Mouse (Mus musculus) spleen, postnatal 4 days (tissue): Measurements from ENCODE around the gene Adgrb3.
"Not testable (repeated sequence)": the region's sequence is repeated elsewhere in the genome, so short reads cannot be mapped to it uniquely, and the experiment has no call there.

Experiments
- DNase-seq, 2 experiments: peaks; one replicate each; pipeline ENCODE4 v3.0.0; 2022; ENCODE audit warnings: low spot score in 2 of 2

Adgrb3 gene

DNA sequence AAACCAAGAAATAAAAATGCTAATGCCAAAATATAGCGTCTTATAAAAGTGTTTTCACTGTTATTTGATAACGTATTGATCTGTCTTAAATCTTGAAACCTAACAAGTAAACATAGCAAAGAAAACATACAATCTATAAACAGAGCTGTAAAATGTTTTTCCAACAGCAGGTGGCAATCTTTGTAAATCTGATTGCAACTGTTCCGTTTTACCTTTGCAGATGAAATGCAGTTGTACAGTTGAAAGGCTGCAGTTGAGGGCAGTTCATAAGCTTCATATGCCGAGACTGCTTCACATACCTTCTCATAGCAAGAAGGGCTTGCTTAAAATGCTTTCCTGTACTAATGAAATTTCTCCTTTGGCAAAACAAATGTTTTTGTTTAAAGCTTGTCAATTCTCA lies 302.5 kb downstream of the Adgrb3 start:
- DNase-seq: no peak

DNA sequence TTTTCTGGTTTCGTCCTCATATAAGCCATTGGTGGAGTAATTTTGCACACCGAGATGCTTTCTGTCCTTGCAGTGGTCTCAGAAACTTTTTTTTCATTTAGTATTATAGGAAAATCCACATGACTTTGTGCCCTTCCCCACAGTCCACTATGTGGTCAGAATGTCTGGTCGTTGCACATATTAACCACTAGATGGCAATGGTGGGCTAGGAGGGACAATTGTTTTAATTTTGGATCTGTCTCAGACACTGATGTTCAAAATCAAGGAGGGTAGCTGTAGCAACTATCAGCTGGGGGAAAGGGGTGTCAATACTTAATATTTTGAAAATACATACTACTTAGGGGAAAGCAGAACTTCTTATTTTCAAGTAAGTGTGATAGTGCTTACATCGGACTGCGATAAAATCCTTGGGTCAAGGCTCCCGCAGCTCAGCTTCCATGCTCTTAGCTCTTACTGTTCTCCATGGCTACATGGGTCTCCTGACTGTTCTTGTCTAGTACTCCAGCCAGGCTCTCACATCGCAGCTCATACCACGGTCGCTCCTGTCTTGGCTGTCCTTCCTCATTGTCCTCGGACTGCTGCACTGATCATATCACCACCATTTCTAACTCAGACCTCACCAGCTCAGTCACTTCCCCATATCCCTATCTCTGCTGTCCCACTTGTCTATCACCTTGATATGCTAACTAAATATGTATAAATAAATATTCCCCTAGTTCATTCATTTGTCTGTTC lies 319.0 kb downstream of the Adgrb3 start:
- DNase-seq: no peak

DNA sequence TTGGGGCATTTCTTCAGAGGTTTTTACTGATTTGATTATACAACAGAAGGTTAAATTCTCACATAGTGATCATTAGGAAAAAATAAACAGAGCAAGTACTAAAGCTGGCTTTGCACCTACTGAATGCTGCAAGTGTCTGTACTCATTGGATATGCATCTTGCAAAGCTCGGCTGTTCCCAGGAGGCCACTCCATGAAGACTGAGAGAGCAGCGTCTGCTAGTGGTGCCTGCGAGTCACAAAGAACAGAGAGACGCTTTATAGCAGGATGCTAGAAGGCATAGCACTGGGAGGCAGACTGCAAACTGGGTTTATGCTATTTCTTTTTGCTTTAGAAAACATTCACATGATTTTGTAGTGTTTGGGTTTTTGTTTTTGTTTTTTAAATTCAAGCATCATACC lies 325.2 kb downstream of the Adgrb3 start:
- DNase-seq: no peak

DNA sequence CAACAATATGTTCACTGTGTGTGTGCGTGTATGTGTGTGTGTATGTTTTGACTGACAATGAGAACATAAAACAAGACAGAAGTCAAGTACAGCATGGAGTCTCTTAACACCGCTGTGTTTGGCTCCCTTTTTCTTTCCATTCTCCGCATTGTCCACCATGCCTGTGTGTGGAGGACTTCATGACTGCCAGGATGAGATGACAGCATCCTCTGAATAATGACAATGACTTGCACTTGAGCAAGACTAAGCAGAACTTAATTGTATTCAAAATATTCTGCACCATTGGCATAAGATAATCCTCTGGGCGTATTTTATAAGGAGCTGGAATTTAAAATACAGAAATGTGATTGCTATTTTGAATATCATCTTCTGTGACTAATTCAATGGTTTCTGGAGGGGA lies 326.0 kb downstream of the Adgrb3 start:
- no peak for DNase-seq

DNA sequence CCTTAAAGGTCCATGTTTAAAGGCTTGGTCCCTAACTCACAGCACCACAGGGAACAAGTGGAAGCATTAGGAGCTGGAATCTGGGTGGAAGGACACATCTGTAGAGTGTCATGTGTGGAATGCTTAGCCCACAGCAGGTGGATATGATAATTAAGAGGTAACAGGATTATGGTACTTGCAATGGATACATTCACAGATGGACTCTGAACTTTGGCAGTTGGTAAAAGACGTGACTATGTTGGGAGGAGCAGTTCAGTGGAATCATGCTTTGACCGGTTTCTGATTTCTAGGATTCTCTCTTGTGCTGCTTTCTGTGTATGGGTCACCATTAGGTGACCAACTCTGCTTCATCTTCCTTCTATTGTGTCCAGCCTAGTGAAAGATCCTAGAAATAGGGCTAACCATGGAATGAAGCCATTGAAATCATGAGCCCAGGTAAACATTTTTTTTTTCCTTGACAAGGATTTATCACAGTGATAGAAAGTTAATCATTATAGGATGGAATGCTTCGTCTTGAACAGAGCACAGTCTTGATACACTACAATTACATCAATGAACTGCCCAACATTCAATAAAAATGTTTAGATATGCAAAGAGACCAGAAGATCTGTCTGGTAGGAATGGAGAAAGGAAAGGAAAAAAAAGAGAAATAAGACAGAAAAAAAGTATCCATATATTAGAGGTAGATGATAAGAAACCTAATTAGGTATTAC lies 334.1 kb downstream of the Adgrb3 start:
- no peak for DNase-seq

DNA sequence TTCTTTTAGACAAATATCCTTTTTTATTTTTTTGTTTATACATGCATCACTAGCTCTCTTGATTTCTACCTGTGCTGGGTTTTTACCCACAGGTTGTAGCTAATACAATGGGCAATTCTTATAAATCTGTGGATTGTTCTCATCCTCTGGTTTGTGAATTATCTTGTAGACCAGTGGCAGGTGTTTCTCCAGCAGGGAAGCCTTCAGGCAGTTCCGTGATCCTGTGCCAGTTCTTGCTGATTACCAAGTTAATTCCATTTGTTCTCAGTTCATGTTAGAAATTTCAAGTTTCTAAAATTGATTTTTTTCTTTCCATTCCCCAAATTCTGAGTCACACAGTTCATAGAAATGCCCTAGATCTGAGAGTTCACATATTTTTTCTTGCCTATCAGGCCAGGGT lies 338.0 kb downstream of the Adgrb3 start:
- no peak for DNase-seq

DNA sequence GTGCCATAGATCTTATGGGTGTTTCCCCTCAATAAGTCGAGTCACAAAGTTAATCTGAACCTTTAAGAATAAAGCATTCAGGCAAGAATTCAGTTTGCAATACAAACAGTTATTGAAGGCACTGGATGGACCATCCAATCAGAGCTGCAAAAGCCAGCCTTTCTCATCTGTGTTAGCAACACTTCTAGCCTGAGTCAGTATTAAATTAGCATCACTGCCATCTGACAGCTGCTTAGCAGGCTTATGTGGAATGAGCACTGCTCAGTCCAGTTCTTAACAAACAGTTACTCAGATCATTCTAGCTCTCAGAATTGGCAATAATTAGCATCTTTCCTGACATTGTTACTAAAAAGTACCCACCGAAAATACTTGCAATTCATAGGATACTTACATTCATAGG lies 339.3 kb downstream of the Adgrb3 start:
- no peak for DNase-seq

DNA sequence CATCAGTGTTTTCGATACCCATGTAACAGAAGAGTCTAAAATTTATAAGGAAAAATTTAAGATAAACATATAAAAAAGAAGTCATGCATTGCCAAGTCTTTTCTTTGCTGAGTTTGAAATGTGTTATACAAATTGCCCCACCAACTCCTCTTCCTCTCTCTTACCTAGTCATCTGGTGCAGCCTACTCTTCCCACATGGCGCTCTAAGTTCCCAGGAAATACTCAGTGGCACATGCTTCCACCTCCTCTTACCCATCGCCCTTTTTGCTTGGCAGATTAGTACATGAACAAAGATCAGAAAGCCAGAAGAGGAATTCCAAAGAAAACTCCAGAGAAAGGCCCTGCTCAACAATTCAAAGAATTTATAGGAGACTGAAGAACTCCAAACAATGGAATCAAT lies 353.8 kb downstream of the Adgrb3 start:
- no peak for DNase-seq

DNA sequence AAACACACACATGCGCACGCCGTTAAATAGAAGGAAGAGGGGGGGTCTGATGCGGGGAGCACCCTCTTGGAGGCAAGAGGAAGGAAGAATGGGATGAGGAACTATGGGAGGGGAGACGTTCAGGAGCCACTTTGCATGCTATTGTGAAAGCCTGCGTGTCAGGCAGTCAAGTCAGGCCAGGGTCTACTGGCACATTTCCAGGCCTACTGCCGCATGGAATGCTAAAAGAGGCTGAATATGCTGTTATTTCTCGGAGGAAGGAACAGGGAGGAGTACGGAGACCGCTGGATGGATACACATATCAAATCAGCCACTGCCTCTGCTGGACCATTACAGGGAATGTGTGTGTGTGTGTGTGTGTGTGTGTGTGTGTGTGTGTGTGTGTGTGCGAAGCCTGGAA lies 355.0 kb downstream of the Adgrb3 start:
- no peak for DNase-seq

DNA sequence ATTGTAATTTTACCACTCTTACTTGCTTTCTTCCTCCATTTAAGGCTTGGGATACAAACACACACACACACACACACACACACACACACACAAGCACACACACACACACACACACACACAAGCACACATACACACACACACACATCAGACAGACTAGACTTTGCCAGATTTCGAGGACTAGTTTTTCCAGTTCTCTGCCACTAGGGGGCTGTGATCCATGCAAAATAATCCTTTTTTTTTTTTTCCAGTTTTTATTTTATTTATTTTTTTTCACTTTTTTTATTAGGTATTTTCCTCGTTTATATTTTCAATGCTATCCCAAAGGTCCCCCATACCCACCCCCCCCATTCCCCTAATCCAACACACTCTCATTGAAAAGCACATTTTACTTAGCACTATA lies 357.9 kb downstream of the Adgrb3 start:
- not testable (repeated sequence) for DNase-seq

DNA sequence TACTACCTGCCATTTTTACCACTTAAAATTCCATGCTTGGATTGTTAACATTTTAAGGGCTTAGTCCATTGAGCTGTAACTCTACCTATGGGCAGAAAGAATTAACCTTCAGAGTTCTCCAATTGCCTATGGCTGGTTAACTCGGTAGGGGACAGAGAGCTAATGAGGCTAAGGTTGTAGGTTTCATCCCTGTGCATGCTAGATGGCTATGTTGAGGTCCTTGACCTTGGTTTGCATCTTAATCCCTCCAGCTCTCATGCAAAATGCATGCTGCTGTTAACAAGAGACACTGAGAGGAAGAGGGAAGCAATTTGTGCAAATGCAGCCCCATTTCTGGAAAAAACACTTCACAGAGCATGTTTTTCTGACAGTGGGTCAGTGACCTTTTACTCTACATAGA lies 366.9 kb downstream of the Adgrb3 start:
- DNase-seq: no peak

DNA sequence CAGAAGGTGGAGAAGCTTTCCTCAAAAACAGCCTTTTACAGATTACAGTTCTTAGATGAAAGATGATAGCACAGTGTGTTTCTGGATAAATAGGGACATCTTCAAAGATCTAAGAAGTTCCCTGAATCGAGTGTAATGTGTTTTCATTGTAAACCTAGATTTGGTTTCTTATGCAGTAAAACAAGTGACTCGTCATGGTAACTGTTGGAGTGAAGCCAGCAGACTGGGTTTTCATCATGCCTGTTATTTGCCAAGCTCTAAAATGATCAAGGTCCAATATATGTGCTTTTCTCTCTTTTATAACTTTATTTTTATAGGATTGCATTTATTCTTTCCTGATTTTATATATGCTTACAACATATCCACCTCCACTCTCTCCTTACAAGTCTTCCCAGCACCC lies 394.0 kb downstream of the Adgrb3 start:
- no peak for DNase-seq

DNA sequence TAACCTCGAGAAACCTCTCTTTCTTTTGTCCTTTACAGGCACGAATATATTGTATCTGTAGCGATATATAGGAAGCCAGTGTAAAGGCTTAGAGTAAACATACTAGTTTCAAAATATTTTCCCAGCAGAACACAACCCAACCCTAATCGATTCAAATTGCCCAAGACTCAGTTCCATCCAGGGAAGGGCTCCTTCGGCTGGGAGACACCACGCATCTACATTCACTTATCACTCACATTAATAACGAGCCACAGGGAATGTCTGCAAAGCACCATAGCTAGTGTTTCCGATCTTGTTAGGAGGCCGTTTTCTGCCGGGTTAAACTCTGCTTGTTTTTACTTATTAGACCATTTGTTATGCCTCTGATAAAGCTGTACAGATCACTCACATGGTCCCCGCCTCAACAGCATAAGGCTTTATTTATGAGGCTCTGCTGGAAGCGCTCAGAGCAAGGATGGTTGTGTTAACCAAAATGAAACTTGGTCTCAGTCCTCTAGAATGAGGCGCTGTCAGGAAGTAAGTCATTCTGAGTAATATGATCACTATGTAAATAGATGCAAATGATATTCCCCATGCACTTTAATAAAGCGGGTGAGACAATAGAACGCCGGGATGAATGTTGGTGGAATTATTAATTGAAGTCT lies 399.2 kb downstream of the Adgrb3 start:
- DNase-seq: no peak

DNA sequence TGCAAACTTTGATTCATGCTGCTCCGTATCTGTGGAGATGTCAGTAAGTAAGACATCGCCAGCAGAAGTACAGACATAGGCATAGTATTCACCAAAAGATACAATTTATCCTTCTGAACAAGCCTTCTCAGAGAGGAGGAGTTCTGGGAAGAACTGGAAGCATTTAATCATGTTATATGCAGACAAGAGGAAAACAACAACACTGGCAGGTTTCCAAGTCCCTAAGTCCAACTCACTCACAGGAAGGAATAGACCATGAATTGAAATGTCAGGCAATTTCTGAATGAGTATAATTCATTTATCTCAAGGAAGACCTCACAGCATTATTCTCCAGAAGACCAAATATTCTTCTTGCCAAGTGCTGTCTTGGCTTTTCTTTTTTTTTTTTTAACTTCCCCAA lies 408.8 kb downstream of the Adgrb3 start:
- DNase-seq: no peak

DNA sequence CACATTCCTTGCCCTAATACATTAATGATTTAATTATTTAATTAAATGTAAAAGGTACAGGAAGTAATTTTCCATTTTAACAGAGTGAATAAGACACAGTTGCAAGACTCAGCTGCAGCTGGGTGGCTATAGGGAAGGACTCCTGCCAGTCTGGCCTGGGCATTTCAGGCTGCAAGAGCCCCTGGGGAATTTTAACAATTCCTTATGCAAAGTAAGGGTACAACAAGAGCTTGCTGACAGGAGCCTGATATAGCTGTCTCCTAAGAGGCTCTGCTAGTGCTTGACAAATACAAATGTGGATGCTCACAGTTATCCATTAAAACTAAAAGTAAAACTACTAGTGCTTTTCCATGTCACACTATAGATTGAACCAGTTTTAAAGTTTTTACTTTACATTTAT lies 410.1 kb downstream of the Adgrb3 start:
- DNase-seq: no peak

DNA sequence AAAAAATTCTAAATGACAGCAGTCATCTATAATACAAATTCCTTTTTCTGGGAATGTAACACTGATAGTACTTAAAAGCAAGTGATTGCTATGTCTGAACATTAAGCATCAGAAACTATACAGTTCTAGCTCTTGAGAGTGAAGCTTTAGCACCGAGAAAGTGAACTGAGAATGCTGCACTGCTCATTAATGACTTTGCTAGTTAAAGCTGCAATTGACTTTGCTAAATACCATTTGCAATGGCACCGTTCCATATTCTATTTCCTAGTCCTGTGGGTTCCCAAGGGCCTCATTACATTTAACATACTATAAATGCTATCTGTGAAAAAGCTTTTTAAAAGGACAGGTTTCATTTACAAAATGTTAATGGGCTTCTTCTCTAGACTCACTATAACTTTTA lies 414.4 kb downstream of the Adgrb3 start:
- DNase-seq: no peak

DNA sequence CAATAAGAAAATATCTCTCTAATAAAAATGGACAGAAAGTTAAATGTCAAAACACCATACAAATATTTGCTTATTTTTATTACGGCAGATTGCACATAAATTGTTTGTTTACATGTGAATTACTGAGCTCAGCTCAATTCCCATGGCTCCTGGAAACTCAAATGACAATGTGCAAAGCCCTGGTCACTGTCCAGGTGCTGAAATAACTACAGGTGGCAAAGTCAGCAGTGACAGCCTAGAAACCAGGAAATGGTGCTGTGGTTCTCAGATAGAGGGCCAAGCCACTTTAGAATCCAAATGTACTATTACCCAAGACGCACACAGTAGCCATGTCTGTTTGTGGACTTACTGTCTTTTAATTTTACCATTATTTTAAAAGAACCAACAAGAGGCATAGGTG lies 465.3 kb downstream of the Adgrb3 start:
- DNase-seq: no peak

DNA sequence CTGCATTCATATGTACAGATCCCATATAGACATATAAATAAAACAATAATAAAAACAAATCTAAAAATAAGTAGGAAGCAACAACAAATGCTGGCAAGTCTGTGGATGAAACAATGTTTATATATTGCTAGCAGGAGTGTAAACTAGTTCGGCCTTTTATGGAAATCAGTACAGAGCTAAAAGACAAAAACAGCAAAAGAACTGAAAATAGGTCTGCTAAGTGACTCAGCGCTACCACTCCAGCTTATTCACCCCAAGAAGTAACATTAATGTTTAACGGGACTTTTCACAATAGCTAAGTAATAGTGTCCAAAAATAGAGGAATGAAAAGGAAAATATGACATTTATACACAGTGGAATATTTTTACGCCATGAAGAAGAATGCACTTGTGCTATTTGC lies 471.0 kb downstream of the Adgrb3 start:
- no peak for DNase-seq

DNA sequence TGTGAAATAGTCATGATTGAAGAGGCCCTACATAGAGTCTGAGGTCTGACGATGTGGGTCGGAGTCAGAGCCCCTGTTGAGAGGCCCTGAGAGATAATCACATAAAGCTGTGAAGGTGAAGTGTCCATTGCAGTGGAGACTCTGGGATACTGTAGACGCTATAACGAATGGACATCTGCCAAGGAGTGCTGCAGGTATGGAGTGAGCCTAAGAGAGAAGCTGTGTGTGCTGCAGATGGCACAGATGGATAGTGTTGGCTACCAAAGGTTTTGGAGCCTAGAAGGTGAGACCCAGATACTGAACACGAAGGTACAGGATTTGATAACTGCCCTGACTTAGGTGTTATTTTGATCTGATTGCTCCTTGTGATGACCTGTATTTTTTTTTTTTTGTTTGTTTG lies 474.0 kb downstream of the Adgrb3 start:
- no peak for DNase-seq

DNA sequence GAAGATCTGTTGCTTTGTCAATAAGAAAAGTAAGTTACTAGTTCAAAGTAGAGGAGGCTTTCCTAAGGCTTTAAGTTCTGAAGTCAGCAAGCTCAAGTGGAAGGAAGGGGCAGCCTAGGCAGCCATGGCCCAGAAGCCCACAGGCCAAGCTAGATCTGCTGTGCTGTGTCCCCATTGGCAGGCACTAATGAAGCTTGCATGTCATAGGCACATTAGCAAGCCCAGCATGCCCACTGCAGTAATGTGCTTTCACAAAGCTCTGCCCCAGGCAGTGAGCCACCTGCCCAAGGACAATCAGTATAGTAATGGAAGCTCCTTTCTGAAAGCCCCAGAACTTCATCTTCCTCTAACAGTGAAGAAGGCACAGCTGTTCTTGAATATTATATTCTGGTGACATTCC lies 484.6 kb downstream of the Adgrb3 start:
- DNase-seq: no peak

DNA sequence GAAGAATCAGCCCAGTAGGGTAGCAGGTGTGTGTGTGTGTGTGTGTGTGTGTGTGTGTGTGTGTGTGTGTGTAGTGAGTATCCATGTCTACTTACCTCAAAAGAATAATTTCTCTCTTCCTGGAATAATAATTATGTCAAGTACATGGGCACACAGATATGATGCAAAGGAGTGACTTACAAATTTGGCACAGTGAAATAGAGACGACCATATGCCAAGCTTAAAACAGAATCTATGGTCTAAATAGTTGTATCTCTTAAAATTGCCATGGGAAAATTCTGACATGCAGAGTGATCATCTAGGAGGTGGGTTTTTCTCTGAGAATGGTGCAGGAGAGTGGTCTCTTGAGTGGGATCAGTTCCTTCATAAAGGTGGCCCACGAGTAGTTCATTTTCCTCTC lies 504.1 kb downstream of the Adgrb3 start:
- no peak for DNase-seq

DNA sequence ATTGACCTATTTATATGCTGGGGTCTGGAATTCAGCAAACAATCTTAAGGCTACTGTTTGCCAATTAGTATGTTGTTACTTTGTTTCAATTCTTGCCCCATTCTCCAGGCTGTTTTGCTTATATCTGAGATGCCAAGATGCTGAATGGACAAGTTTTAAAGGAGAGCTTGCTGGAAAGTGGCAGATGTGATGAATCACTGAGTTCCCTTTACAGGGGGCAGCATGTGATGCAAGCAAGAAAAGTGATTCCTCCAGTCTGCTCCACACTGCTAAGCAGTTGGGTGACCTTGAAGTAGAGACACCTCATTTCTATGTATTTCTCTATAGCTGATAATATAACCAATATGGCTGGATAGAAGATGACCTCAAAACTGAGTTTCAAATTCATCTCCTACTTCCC lies 512.4 kb downstream of the Adgrb3 start:
- DNase-seq: no peak

DNA sequence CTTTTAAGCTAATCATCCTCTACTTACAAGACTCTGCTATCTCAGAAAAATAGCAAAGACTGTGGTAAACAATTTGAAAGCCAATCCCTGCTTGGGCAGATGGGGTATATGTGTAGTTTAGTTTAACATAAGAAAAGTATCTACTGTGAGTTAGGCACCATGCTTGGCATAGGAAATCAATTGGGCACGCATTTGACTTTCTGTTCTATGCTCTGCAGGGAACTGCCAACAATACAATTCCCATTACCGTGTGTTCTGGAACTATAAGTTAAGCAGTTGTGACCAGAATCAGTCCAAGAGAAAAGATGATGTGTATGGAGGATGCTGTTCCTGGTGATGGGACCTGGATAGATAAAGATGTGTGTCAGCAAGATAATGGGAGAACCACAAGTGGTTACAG lies 517.2 kb downstream of the Adgrb3 start:
- no peak for DNase-seq
